Mouse (Mus musculus): ENCODE measurements around the gene Mipep. TPM values are rescaled to one million over a fixed set of nuclear protein-coding genes. Genes with fewer than 3 reads are reported as not detected.

Mipep gene
- polyA plus RNA-seq, 1 experiment from 2014 or later = 18.2 TPM

- Histone ChIP-seq H3K27ac (no peak overlapping the region), H3K4me3 (replicated peaks) (no peak overlapping the region), H3K9me3 (no peaks in the 10 kb centered on the region), H3K4me1 (no peaks in the 10 kb centered on the region), H3K36me3 (peaks cover 4% of the 10 kb centered on the region; the same call in 1 of the 2 replicates), H3K4me2 (no peak overlapping the region), H3K9ac (no peak overlapping the region), H3K27me3 (replicated peaks) (no peaks in the 10 kb centered on the region)
- no peak for ATAC-seq (ENCODE audit: insufficient read depth, low FRiP score, low read depth)
- 45% methylated on average over 6 of the region's 6 CpGs for WGBS
Measured at GRCm38 (mm10) chr14:60885361-60885950, 101.1 kb downstream of the Mipep start.

- Histone ChIP-seq H3K9ac (no peak overlapping the region), H3K4me2 (no peak overlapping the region), H3K27me3 (replicated peaks) (no peaks in the 10 kb centered on the region), H3K4me1 (no peaks in the 10 kb centered on the region), H3K36me3 (no peaks in the 10 kb centered on the region; the same call in 1 of the 2 replicates), H3K27ac (no peak overlapping the region), H3K9me3 (no peaks in the 10 kb centered on the region), H3K4me3 (replicated peaks) (no peak overlapping the region)
- ATAC-seq (ENCODE audit: insufficient read depth, low FRiP score, low read depth) = no peak
- 93% methylated on average over 10 of the region's 10 CpGs for WGBS
Measured at GRCm38 (mm10) chr14:60893882-60894281, 109.5 kb downstream of the Mipep start.

- peak overlapping the region; percentile 16; the same call in 1 of the 2 replicates for H3K27ac ChIP-seq
- H3K9me3 ChIP-seq = no peaks in the 10 kb centered on the region
- no peak overlapping the region for H3K9ac ChIP-seq
Measured at GRCm38 (mm10) chr14:60895172-60896000, 111.0 kb downstream of the Mipep start.

GRCm38 (mm10) chr14:60898086-60898667 is 113.8 kb downstream of the Mipep start:
- no peak for ATAC-seq (ENCODE audit: insufficient read depth, low FRiP score, low read depth)
- Histone ChIP-seq H3K9ac (no peak overlapping the region), H3K4me2 (no peak overlapping the region), H3K4me1 (no peaks in the 10 kb centered on the region), H3K9me3 (no peaks in the 10 kb centered on the region), H3K4me3 (replicated peaks) (no peak overlapping the region), H3K27me3 (replicated peaks) (no peaks in the 10 kb centered on the region), H3K27ac (no peak overlapping the region), H3K36me3 (no peaks in the 10 kb centered on the region)
- 88% methylated on average over 5 of the region's 5 CpGs for WGBS

More at GRCm38 (mm10) chr14:60895172-60896000, 111.0 kb downstream of the Mipep start:
- Histone ChIP-seq H3K4me3 (replicated peaks) (no peak overlapping the region), H3K4me2 (no peak overlapping the region), H3K36me3 (no peaks in the 10 kb centered on the region; the same call in 1 of the 2 replicates), H3K4me1 (no peaks in the 10 kb centered on the region), H3K27me3 (replicated peaks) (no peaks in the 10 kb centered on the region)
- no peak for ATAC-seq (ENCODE audit: insufficient read depth, low FRiP score, low read depth)
- WGBS = 79% methylated on average over 19 of the region's 19 CpGs

- no peaks in the 10 kb centered on the region for H3K27me3 ChIP-seq (replicated peaks)
- no peaks in the 10 kb centered on the region for H3K9me3 ChIP-seq
- no peak overlapping the region for H3K27ac ChIP-seq
- 39% methylated on average over 4 of the region's 4 CpGs for WGBS
- ATAC-seq (ENCODE audit: insufficient read depth, low FRiP score, low read depth) = no peak; the same call in 1 of the 2 replicates
- no peak overlapping the region for H3K9ac ChIP-seq
- H3K4me2 ChIP-seq = no peak overlapping the region
- no peaks in the 10 kb centered on the region for H3K4me1 ChIP-seq
- H3K36me3 ChIP-seq = no peaks in the 10 kb centered on the region; the same call in 1 of the 2 replicates
- H3K4me3 ChIP-seq (replicated peaks) = no peak overlapping the region
Measured at GRCm38 (mm10) chr14:60904501-60904900, 120.1 kb downstream of the Mipep start.

- H3K36me3 ChIP-seq = no peaks in the 10 kb centered on the region; the same call in 1 of the 2 replicates
- H3K4me3 ChIP-seq (replicated peaks) = no peak overlapping the region
- ATAC-seq (ENCODE audit: insufficient read depth, low FRiP score, low read depth) = no peak
- H3K27ac ChIP-seq = no peak overlapping the region
- no peak overlapping the region for H3K4me2 ChIP-seq
- 60% methylated on average over 10 of the region's 10 CpGs for WGBS
- H3K9me3 ChIP-seq = no peaks in the 10 kb centered on the region
- H3K4me1 ChIP-seq = no peaks in the 10 kb centered on the region
- H3K27me3 ChIP-seq (replicated peaks) = no peaks in the 10 kb centered on the region
- no peak overlapping the region for H3K9ac ChIP-seq
Measured at GRCm38 (mm10) chr14:60906421-60907374, 122.3 kb downstream of the Mipep start.

GRCm38 (mm10) chr14:60909351-60909750 is 125.0 kb downstream of the Mipep start:
- no peak overlapping the region for H3K4me3 ChIP-seq (replicated peaks)
- ATAC-seq (ENCODE audit: insufficient read depth, low FRiP score, low read depth) = no peak
- WGBS = 72% methylated on average over 4 of the region's 4 CpGs
- H3K27ac ChIP-seq = no peak overlapping the region
- peaks cover 5% of the 10 kb centered on the region; the same call in 1 of the 2 replicates for H3K4me1 ChIP-seq
- no peaks in the 10 kb centered on the region; the same call in 1 of the 2 replicates for H3K36me3 ChIP-seq
- H3K9ac ChIP-seq = no peak overlapping the region
- no peaks in the 10 kb centered on the region for H3K9me3 ChIP-seq
- no peak overlapping the region for H3K4me2 ChIP-seq
- no peaks in the 10 kb centered on the region for H3K27me3 ChIP-seq (replicated peaks)

- WGBS = 88% methylated on average over 12 of the region's 12 CpGs
Measured at GRCm38 (mm10) chr14:60910506-60911444, 126.4 kb downstream of the Mipep start.

GRCm38 (mm10) chr14:60912981-60913468 is 128.7 kb downstream of the Mipep start:
- Histone ChIP-seq H3K9me3 (no peaks in the 10 kb centered on the region), H3K4me2 (no peak overlapping the region), H3K4me3 (replicated peaks) (no peak overlapping the region), H3K27ac (no peak overlapping the region), H3K27me3 (replicated peaks) (no peaks in the 10 kb centered on the region), H3K4me1 (peaks cover 11% of the 10 kb centered on the region; the same call in 1 of the 2 replicates), H3K9ac (no peak overlapping the region), H3K36me3 (no peaks in the 10 kb centered on the region)
- WGBS = 14% methylated on average over 8 of the region's 8 CpGs
- ATAC-seq (ENCODE audit: insufficient read depth, low FRiP score, low read depth) = no peak

More at GRCm38 (mm10) chr14:60910506-60911444, 126.4 kb downstream of the Mipep start:
- Histone ChIP-seq H3K27ac (no peak overlapping the region), H3K27me3 (replicated peaks) (no peaks in the 10 kb centered on the region), H3K4me1 (peaks cover 5% of the 10 kb centered on the region; the same call in 1 of the 2 replicates), H3K4me2 (no peak overlapping the region), H3K36me3 (no peaks in the 10 kb centered on the region), H3K9ac (no peak overlapping the region), H3K4me3 (replicated peaks) (no peak overlapping the region), H3K9me3 (no peaks in the 10 kb centered on the region)
- ATAC-seq (ENCODE audit: insufficient read depth, low FRiP score, low read depth) = no peak

- Histone ChIP-seq H3K9me3 (no peaks in the 10 kb centered on the region), H3K27ac (no peak overlapping the region), H3K27me3 (replicated peaks) (no peaks in the 10 kb centered on the region), H3K36me3 (no peaks in the 10 kb centered on the region), H3K4me3 (replicated peaks) (no peak overlapping the region), H3K4me1 (peaks cover 11% of the 10 kb centered on the region; the same call in 1 of the 2 replicates), H3K4me2 (no peak overlapping the region), H3K9ac (no peak overlapping the region)
- ATAC-seq (ENCODE audit: insufficient read depth, low FRiP score, low read depth) = 0 out of 2 replicates have a peak, but pooled peaks have one; percentile 18
- WGBS = 38% methylated on average over 4 of the region's 4 CpGs
Measured at GRCm38 (mm10) chr14:60916661-60917060, 132.3 kb downstream of the Mipep start.
